Mouse (Mus musculus) induced T-regulatory cell, adult 2 months (primary cell): ENCODE measurements around the gene Gm20388.

Experiments
- DNase-seq: peaks from one replicate; pipeline ENCODE4 v3.0.0-alpha.2; 2012; ENCODE audit warnings: low read depth

Gm20388 gene

DNA sequence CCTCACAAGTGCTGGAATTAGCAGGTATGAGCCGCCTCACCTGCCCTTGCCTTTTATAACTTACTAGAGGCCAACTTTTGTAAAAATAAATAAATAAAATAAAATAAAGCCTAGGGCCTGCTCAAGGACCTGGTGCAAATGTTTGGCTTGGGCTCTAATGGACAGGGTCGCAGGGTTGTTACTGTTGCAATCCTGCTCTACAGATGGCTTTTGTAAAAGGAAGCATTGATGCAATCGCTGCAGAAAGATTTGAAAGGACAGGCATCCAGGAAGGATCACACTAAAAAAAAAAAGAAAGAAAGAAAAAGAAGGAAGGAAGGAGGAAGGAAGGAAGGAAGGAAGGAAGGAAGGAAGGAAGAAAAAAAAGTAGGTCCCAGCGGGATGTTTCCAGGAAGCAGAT, 3949.7 kb downstream of the Gm20388 start:
- no peak for DNase-seq

DNA sequence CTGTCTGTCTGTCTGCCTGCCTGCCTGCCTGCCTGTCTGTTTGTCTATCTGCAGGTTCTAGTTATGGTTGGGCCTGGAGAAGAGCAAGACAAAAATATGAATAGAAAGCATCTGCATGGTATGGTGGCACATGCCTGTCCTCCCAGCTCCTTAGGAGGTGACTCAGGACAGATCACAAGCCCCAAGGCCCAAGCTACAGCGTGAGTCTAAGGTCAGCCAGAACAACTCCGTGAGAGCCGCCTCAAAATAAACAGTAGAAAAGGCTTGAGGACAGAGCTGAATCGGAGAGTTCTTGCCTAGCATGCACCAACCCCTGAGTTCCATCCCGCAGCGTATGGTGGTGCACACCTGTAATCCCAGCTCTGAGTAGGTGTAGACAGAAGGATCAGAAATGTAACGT, 3955.1 kb downstream of the Gm20388 start:
- no peak for DNase-seq

DNA sequence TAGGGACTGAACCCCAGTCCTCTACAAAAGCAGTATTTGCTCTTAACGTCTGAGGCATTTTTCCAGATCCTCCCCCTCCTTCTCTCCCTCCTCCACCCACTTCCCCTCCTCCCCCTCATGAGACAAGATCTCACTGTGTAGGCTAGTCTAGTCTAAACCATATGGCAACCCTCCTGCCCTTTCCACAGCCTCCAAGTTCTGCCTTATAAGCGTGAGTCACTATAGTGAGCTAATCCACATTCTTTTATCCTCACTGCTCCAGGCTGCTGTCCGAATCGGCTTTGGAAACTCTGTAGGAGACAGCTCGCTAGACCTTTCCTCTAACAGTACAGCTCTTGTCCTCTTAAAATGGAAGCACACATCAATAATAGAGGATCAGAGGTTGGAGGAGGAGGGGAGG, 3956.3 kb downstream of the Gm20388 start:
- no peak for DNase-seq

DNA sequence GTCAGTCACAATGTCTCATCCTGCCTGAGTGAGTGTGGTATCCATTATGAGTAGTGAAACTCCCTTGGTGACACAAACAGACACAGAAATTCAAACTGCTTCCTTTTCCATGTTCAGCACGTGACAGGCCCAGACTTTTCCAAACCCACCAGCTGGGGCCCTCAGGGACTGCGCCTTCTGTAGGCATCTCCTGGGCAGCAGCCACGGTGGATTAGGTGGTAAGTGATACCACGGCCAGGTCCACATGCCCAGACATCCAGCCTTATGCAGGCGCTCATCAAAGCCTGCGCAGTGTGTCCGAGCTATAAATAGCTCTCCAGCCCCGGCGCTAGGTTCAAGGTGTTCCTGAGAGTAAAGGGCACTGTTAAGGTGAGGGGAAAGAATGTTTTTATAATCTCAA, 3961.4 kb downstream of the Gm20388 start:
- no peak for DNase-seq

DNA sequence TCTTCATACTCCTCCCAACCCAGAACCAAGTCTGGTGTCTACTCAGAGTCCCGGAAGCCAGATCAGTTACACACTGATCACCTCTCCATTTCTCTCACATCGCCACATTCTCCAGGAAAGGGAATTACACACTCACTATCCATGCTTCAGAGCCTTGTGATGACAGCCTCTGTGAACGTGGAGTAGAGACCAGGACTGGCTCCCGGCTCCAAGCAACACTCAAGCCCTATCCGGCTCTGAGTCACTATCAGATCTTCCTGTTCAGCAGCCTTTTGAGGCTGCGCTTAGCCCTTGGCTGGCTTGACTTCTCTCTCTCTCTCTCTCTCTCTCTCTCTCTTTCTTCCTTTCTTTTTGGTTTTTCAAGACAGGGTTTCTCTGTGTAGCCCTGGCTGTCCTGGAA, 3962.7 kb downstream of the Gm20388 start:
- DNase-seq, result no peak

DNA sequence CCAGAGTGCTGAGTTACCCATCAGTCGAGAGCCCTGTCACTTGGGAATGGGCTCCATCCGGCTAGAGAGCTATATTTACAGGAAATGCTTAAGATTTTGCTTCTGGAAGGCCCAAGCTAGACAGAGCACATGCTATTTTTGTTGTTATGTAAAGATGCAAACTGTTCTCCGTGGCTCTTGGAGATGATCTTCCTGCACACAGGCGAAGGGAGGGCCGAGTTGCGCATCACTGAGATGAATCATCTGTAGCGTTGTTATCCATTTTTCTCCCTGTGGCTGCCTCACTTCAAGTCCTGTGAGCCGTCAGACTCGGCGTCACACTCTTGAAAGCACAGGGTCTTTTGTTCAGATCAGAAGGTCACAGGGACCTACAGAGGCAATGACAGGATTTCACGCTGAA, 3963.7 kb downstream of the Gm20388 start:
- DNase-seq, result no peak

DNA sequence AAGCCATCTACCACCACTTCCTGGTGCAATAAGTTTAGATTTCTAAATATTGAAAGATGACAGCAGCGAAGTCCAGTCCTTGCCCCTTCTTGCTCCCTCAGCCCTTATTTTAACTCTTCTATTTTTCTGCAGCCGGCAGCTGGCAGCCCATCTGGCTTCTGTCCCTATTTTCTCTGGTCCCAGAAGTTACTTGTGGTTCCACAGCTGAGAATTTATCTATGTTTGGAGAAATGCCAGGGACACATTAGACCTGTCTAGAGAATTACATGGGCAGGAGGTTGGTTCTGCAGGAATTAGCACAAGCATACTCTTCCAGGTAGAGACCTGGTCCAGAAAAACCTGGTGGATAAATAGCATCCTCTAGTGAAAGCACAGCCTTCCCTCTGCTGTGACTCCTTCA, 3967.2 kb downstream of the Gm20388 start:
- no peak for DNase-seq

DNA sequence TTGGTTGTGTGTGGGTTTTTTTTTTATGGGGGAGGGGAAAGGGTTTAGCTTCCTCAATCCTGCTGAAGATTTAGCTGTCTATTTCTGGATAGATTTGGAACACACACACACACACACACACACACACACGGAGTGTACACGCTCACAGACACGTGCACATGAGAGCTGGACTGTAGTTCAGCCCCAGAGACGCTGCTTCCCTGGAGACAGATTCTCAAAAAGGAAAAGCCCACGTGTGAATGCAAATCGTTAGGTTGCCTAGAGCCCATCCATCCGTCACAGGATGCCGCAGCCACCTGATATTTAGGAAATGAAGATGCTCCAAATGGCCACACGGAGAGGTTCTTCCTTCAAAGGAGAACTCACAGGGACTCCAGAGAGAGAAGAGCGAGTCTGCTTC, 3969.6 kb downstream of the Gm20388 start:
- DNase-seq, result no peak

DNA sequence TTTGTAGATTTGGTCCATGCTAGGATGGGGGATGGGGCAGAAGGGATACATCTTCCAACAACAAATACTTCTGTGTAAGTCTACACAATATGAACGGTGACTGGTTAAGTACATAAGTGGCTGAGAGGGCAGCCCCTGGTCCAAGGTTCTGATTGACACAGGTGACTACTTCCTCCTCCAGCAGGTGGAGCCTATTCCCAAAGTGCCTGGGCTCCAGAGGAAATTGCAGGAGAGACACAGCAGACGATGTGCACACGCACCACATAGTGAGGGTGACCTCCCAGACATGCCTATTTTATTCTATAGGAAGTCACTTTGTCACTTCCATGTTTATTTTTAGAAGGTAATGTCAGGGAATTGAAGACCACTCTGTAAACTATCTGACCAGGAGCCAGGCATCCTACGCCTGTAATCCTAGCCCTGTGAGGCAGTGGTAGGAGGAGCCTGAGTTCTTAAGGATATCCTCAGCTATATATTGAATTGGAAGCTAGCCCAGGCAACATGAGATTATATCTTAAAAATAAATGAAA, 3970.2 kb downstream of the Gm20388 start:
- DNase-seq, result no peak

DNA sequence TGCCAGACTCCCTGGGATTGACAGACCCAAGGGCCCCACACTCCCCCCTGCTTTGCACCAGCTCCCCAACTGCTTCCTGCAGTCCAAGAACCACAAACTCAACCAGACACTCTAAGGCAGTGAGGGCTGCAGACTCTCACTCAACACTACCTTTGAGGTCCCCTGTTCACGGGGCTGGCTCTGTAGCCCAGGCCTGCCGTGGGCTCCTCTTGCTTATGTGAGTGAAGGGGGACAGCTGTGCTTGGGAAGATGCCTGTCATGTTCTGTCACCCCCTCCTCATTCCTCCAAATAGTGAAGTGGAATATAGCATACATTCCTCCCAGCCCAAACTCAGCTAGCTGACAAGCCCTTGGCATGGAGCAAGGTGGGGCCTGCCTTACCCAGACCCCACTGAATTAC, 3971.8 kb downstream of the Gm20388 start:
- no peak for DNase-seq

DNA sequence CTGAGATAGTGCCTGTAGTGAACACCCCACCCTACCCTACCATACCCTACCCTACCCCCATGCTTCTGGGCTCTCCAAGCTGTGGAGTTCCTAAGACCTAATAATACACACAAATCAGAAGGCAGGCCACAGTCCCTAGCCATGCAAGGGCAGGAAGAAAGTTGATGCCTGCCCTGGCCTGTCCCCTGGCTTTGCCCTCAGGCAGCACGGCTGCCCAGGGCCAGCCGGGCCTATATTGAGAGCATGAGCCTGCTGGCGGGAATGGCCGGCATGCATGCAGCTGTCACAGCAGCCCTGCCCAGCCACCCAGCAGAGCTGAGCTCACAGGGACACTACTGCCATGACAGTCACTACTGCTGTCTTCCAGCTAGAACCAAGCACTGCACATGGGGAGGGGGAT, 3972.5 kb downstream of the Gm20388 start:
- DNase-seq, result no peak

DNA sequence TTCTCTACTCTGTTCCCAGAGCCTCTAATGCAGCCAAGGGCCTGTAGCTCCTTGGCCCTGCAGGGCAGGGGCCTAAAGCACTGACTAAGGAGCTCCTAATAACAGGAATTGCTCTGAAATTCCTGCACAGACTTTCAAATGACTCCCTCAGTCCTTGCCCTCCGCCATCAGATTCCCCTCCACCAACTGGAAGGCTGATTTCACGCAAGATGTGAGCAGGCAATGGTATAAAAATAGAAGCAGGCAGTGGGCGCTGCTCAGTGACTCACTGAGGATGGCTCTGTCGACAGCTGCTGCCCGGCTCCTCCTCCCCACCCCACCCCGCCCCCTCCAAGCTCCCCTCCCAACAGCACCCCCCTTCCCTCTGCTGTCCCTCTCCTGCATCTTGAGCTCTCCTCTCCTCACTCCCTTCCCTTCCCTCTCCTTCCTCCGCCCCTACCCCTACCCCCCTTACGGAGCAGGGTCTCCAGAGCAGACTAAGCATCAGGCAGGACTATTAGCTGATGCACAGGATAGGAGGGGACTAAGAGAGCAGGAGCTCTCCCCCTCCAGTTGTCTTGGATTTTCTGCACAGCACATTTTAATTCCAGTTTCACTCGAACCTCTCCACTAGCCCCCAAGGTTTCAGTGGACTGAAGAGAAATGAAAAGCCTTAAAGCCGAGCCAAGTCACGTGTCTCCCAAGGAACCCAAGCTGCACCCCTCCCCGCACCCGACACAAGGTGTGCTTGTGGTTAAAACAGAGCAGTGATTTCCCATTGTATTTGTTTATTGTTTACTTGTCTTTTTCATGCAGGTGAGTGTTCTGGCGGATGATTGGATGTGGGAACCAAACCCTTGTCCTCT, 3974.3 kb downstream of the Gm20388 start:
- no peak for DNase-seq

DNA sequence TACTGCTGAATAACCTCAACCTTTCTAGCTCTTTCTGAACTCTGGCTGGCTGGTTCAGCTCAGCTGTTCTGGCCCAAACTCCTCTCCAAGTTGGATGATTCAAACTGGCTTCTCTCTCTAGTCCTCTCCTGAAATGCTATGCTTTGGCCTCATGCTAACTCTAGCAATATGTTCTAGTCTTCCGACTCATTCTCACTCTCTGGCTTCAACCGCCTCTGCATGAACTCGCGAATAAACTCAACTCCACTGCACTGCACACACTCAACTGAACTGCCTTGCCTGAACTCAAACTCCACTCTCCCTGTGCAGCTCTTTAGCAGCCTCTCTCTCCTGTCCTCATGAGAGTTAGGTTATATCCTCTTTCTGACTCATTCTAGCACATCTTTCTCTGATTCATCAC, 3976.5 kb downstream of the Gm20388 start:
- DNase-seq, result no peak

DNA sequence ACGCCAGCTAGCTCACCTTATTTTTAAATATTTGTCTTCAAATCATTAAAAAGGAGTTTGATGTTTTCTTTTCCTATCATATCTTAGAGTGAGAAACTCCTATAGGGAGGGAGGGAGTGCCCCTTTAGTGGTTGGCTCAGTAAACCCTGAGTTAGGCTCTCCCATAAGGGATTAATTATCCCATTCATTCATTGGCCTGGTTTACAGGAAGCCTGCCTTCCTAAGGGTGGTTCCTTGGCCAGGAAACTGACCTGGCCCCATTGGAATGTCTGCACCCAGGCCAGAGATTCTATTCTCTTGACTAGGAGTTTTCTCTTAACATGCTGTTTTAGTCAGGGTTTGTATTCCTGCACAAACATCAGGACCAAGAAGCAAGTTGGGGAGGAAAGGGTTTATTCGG, 3977.3 kb downstream of the Gm20388 start:
- DNase-seq, result no peak

DNA sequence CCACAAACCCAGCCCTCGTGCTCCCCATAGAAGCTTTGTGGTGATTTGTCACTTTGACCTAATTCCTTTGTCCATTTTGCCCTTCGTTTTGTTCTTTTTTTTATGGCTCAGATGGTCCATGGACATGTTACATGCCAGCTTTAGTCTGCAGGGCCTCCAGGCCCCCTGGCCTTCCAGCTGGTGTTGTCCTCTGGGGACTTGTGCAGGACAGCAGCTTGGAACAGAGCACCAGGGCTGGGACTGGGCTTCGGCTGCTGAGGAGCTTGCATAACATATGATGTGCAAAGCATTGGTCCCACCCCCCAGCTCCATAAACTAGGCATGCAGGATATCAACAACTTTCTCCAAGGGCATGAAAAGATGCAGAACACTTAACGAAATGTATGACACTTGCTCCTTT, 3979.2 kb downstream of the Gm20388 start:
- DNase-seq, result no peak

DNA sequence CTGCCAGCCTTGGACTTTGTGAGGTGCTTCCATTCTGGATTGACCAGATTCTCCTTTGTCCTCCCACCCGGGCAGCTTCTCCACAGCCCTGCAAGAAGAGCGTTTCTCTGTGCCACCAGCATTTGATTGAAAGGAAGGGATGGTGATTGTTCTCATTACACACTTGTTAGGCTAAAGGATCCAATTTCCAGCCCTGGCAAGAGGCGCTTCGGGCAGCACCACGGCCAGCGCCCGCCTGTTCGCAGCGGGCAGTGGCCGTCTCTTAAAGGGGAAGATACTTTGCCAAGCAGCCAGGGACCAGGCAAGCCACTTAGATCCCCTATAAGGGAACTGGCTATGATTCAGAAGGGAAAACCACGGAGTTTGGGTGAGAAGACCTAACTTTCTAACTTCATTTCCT, 3980.6 kb downstream of the Gm20388 start:
- no peak for DNase-seq

DNA sequence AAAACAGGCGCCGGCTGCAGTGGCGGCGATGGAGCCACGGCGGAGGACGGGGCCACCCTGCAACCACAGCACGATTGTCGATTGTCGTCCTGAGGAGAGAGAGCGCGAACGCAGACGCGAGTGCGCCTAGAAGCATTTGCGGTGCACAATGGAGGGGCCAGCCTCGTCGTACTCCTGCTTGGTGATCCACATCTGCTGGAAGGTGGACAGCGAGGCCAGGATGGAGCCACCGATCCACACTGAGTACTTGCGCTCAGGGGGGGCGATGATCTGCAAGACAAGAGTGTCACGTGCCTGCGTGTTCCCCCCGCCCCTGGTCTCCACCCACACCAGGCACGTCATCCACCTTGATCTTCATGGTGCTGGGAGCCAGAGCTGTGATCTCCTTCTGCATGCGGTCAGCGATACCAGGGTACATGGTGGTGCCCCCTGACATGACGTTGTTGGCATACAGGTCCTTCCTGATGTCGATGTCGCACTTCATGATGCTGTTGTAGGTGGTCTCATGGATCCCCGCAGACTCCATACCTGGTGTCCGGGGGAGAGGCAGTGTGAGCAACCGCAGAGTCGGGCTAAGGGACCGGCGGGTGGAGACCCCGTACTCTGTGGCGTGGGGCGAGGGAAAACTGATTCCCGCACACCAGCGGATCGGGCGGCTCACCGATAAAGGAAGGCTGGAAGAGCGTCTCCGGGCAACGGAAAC, 3981.4 kb downstream of the Gm20388 start:
- DNase-seq, result peak; percentile 4

DNA sequence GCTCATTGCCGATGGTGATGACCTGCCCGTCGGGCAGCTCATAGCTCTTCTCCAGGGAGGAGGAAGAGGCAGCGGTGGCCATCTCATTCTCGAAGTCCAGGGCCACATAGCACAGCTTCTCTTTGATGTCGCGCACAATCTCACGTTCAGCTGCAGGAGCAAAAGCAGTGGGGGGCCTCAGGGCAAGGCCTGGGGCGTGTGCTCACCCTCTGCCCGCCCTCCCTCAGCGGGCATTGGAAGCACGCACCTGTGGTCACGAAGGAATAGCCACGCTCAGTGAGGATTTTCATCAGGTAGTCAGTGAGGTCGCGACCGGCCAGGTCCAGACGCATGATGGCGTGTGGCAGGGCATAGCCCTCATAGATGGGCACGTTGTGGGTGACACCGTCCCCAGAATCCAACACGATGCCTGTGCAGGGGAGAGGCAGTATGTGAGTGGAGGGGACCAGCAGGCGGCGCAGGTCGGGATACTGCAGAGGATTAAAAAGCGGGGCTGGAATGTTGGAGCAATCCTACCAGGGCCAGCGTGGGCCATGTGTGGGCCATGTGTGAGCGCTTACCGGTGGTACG, 3982.0 kb downstream of the Gm20388 start:
- no peak for DNase-seq

DNA sequence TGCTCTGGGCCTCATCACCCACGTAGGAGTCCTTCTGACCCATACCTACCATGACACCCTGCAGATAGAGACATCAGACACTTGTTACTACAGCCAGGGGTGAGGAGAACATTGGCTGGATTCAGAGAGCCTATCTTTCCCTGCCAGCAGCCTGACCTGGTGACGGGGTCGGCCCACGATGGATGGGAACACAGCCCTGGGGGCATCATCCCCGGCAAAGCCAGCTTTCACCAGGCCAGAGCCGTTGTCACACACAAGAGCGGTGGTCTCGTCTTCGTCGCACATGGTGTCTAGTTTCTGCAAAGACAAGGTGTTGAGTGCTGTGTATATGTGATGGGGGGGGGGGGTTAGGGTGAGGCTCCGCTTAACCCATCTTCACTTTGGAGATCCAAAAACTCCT, 3982.8 kb downstream of the Gm20388 start:
- DNase-seq, result no peak

DNA sequence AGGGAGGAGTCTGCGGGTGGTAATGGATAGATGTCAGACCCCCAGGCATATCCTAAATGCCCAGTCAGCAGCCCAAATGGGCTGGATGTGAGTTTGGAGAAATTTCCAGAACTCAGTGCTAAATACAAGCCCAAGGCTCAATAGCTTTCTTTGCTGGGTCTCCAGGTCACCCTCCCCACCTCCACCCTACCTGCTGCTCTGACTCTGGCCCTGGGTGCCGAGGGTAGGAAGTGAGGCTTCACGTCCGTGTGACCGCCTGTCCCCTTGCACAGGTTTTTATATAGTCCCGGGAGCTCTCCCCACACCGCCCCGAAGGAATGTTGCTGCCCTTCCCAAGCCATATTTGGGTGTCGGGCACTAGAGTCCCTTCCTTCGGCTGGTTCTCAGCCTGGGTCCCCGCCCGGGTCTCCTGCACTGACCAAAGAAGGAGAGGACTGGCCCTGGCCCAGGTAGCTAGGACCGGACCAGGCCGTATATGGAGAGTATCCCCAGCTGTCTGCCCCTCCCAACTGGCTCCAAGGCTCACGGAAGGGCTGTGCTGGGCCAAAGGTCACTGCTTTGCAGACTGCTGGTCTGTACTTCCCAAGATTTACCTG, 3984.0 kb downstream of the Gm20388 start, which contains the start of gene Acta1:
Gene Acta1, minus strand, starts transcription at position 250 of the 596 bp plus-strand sequence.
- no peak for DNase-seq

DNA sequence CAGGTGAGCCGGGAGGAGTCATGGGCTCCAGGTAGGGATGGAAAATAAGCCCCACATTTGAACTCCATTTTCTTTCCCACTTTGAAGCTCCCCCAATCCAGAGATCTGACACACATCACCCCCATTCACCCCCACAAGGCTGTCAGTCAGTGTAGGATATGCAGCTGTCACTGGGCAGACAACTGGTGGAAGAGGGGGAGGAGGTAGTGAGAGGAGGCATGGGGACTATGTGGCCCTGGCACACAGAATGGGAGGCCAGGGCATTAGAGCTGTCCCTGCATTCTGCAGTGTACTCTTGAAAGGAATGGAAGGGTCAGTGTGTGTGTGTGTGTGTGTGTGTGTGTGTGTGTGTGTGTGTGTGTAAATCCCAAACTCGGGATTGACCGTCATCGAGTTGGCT, 3984.6 kb downstream of the Gm20388 start:
- DNase-seq, result no peak

DNA sequence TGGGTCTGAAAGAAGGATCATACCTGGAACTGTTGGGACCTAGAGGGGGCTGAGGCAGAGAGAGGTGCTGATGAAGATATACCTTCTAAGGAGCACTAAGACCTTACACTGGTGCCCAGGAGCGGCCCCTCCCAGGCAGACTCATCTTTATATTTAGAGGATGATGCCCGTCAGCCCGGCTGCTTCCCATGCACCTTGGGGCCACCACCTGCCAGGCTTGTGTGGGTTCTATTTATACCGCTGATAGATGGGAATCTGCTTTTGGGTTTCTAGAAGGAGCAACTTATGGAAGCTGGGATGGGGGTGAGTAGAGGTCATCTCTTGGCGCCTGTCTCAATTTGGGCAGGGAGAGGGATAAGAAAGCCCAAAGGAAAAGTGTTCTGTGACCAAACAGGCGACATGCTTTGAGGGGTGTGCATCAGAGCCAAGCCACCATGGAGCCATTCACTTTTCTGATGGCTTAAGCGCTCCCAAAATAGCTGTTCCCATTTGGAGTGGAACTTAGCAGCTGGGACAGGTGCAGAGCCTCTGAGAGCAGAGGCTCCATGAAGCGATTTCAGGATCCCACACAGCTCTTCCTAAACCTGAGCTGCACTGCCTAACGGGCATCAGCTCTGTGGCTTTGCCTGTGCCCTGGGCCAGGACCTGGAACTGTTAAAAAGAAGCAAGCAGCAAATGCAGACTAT, 3985.2 kb downstream of the Gm20388 start:
- DNase-seq, result no peak
